Mouse (Mus musculus) right cerebral cortex, postnatal 25 days (tissue): ENCODE results near the gene Fut1.

Source experiments
- DNase-seq: peaks from one replicate; pipeline ENCODE4 v3.0.0; 2022

Gene Fut1

DNA sequence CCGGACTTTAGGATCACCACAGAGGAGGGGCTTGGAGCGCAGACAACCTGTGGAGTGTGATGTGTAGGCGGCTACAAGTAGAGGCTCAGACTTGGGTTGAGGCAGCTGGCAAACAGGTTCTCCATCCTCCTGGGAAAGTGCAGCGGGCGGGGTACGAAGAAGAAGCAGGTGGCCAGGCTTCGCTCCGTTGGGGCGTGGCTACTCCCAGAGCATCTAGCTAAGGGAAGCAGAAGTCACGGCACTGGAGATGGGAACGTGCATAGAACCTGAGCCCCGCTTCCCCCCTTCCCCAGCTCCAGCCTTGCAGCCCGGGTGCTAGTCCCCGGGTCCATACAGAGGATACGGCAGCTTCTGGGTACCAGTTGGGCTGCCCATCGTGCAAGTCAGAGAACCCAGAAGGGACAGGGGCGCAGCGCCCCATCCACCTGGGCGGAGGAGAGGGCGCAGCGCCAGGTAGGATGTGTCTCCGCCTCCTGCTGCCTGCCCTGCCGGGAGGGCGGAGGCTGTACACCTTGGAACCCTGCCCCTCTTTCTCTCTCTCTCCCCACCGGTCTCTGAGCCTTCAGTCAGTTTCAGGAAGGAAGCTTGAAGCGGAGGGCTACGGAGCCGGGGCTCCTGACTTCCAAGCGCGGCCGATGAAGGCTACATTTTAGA lies at the start of gene Fut1:
Fut1 (plus strand) TSS at position 248 of the 654 bp plus-strand sequence.
- peak; percentile 43 for DNase-seq

DNA sequence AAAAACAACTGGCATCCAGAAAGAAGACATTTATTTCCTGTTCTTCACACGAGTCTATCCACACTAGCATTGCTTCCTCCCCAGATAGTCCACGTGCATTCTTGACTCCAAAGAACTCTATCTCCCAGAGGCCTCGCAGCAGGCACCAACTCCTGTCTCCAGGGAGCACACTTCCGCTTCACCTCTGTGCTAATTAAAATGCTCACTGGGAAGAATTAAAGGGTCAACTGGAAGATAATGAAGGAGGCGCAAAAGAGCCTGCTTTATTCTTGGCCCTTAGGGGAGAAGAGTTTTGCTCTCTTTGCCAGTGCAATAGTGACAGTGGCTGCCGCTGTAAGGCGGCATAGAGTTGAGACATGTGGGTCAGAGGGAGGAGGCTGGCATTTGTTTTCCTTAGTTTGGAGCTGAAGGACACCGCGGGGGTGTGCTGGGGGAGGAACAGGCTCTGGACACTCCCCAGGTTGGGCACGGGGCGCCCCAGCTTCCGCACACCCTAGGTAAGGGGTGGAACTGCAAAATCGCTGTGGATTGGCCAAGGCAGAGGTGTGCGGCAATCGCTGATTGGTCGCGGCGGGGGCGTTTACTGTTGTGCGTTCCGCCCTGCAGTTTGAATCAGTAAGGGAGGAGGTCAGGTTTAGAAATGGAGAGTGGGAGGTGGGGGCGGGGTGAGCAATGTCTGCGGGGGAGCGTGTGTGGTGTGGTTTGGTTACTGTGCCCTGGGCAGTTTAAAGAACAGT lies 49.1 kb upstream of the Fut1 start:
- DNase-seq, result peak; percentile 86

GRCm38 (mm10) chr7:45568601-45569473 lies 48.3 kb upstream of the Fut1 start:
- DNase-seq, result no peak

DNA sequence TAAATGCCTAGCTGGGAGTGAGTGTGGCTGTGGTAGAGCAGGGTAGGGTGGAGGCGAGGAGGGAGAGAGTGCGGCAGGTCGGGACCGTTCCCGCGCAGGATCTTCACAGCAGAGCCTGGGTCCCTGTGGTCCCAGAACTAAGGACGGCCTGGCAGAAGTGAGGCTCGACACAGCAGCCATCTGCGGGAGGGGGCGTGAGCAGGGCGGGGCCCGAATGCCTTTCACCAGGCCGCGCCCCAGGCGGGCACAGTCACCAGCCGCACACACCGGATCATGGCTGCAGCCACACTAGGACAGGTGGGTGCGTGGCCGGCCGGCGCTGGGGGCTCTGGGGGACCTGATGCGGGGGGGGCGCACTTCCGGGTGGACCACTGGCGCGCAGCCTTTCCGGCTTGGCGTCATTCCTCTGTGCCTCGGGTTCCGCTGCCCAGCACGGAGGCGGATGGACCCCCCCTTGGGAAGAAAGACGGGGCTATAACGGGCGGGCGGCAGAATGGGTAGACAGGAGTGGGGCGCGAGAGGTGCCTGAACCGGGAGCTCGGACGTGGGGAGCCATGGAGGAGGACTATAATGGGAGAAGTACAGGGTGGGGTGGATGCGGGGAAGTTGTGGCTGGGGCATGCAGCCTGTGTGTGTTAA lies 46.9 kb upstream of the Fut1 start, which contains the start of gene Bcat2:
Bcat2 (plus strand) TSS at position 51 of the 639 bp plus-strand sequence.
- peak; percentile 64 for DNase-seq

GRCm38 (mm10) chr7:45571966-45572365 lies 45.1 kb upstream of the Fut1 start:
- no peak for DNase-seq

DNA sequence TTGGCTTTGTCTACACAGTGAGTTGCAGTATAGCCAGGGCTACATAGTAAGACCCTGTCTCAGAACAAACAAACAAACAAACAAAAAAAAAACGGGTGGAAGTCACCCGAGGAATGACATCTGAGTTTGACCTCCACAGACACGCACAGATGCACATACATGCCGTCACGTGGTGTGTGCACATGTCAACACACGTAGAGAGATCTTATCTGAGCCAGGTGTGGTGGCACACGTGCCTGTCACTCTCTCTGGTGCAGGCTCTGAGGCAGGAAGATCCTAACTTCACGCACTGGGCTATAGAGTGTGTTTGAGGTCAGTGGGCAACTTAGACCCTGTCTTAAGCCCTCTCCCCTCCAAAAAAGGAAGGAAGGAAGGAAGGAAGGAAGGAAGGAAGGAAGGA lies 43.1 kb upstream of the Fut1 start:
- no peak for DNase-seq

DNA sequence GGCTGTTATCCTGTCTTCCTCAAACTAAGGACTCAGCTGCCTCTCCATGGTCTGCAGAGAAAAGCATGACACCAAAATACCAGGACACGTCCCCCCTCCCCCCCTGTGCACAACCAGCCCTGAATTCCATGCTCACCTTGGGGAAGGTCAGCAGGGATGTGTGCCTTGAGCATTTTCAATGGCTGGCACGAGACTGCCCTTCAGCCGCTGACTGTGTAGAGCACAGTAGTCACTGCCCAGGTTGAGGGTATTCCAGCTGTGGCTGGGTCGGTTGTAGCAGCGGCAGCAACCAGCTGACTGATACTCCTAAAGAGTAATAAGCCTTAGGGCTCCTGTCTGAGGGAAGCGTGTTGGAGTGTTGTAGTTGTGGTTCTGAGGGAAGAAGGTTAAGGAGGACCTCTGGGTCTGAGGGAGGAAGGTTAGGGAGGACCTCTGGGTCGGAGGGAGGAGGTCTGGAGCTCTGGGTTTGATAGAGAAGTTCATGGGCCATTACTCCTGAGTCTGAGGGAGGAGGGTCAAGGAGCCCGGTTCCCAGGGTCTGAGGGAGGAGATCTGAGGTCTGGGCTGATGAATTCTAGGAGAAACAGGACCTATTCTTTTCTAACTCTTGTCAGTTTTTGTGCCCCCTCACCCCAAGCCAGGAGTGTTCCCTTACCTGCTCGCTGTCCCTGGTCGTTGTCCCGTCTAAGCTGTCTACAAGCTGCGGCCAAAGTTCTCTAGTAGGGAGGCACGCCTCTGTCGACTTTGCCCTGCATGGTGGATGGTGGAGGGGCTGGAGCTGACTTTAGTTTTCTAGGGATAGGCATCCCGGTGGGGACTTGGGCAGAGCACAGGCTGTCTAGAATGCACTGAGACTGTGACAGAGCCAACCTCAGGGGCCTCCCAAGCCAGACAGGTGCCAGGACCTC lies 42.4 kb upstream of the Fut1 start:
- no peak for DNase-seq

GRCm38 (mm10) chr7:45585923-45586322 lies 31.2 kb upstream of the Fut1 start:
- no peak for DNase-seq

- no peak for DNase-seq
Measured at GRCm38 (mm10) chr7:45587631-45588592, 29.2 kb upstream of the Fut1 start.

- DNase-seq, result peak; percentile 93
Measured at GRCm38 (mm10) chr7:45589173-45589572, 27.9 kb upstream of the Fut1 start.

GRCm38 (mm10) chr7:45589898-45590297 lies 27.2 kb upstream of the Fut1 start:
- no peak for DNase-seq

- no peak for DNase-seq
Measured at GRCm38 (mm10) chr7:45590874-45591273, 26.2 kb upstream of the Fut1 start.

GRCm38 (mm10) chr7:45591880-45592279 lies 25.2 kb upstream of the Fut1 start:
- DNase-seq, result no peak

GRCm38 (mm10) chr7:45593118-45593815 lies 23.8 kb upstream of the Fut1 start:
- peak; percentile 60 for DNase-seq

DNA sequence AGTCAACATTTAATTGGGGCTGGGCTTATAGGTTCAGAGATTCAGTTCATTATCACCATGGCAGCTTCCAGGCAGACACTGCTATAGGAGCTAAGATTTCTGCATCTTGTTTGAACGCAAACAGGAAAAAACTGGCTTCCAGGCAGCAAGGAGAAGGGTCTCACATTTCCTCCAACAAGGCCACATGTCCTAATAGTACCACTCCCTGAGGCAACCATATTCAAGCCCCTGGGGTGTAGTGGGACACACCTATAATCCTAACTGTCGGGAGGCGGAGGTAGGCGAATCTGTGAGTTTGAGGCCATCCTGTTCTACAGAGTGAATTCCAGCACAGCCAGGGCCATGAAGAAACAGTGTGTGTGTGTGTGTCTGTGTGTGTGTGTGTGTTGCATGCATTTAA lies 21.9 kb upstream of the Fut1 start:
- DNase-seq, result no peak

DNA sequence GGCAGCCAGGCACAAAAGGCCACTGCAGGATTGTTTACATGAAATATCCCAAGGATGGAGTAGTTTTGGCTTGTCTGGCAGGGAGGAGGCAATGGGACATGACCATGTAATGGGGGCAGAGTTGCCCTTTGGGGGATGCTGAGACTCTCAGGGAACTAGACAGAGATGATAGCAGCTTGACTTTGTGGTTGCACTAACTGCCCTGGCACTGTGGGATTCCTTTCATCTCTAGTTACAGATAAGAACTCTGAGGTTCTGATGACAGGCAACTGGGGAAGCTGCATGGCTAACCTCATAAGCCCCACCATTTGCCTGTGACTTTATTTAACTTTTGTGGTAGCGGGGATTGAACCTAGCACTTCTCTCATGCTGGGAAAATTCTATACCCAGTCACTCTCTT lies 21.0 kb upstream of the Fut1 start:
- DNase-seq, result no peak

DNA sequence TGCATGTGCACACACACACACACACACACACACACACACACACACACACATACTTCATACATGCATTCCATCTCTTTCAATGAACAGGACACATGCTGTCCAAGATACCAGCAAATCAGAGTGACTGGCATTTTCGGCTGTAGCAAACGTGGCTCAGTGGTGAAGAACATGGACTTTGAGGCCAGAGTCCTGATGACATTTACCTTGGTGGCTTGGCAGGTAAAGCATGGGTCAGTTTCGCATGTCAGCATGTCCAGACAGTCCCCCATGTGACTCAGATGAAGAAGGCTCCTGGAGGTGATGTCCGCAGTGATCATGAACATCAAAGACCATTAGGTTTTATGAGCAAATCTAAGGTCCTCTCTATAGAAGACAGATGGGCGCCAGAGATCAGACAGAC lies 20.1 kb upstream of the Fut1 start:
- no peak for DNase-seq

DNA sequence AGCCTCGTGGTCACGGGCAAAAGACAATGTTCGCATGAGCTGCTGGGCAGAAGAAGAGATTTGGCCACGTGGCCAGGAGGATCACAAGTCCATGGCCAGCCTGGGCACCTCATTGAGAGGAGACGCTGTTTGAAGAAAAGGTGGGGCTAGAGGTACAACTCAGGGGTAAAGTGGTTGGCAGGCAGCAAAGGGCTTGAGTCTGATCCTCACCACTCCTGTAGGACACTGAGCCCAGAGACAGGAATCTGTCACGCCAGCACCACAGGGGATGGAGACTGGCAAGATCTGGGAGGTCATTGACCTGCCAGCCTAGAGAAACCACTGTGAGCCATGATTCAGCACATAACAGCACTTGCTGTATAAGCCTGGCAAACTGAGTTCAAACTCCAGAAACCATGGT lies 19.6 kb upstream of the Fut1 start:
- no peak for DNase-seq

- DNase-seq, result no peak
Measured at GRCm38 (mm10) chr7:45598960-45599879, 17.9 kb upstream of the Fut1 start.
